Mouse (Mus musculus): ENCODE measurements around the gene Erlin1. TPM values are rescaled to one million over a fixed set of nuclear protein-coding genes. Genes with fewer than 3 reads are reported as not detected.

The Erlin1 gene
- polyA plus RNA-seq, 1 experiment from 2014 or later: 22.4 TPM

- ATAC-seq (ENCODE audit: low FRiP score): no peak
- H3K9ac ChIP-seq: no peak overlapping the region
- H3K4me3 ChIP-seq (replicated peaks): no peak overlapping the region
- H3K27me3 ChIP-seq: no peaks in the 10 kb centered on the region
- no peaks in the 10 kb centered on the region for H3K9me3 ChIP-seq
- 82% methylated on average over 15 of the region's 15 CpGs for WGBS
- H3K36me3 ChIP-seq (replicated peaks): no peaks in the 10 kb centered on the region
- H3K27ac ChIP-seq: no peak overlapping the region
- no peak overlapping the region for H3K4me2 ChIP-seq
- no peaks in the 10 kb centered on the region for H3K4me1 ChIP-seq
These were observed 60.8 kb downstream of the Erlin1 start for GRCm38 (mm10) chr19:44008784-44009183.

- no peaks in the 10 kb centered on the region for H3K9me3 ChIP-seq
- H3K4me3 ChIP-seq (replicated peaks): no peak overlapping the region
- no peaks in the 10 kb centered on the region for H3K36me3 ChIP-seq (replicated peaks)
- no peak overlapping the region for H3K4me2 ChIP-seq
- H3K4me1 ChIP-seq: no peaks in the 10 kb centered on the region
- no peak overlapping the region for H3K9ac ChIP-seq
- no peak for ATAC-seq (ENCODE audit: low FRiP score)
- 52% methylated on average over 12 of the region's 12 CpGs for WGBS
- no peaks in the 10 kb centered on the region for H3K27me3 ChIP-seq
- H3K27ac ChIP-seq: no peak overlapping the region
These were observed 62.4 kb downstream of the Erlin1 start for GRCm38 (mm10) chr19:44007186-44007585.

GRCm38 (mm10) chr19:44005025-44005424 is 64.6 kb downstream of the Erlin1 start:
- Histone ChIP-seq H3K27ac (no peak overlapping the region), H3K4me3 (replicated peaks) (no peak overlapping the region), H3K36me3 (replicated peaks) (no peaks in the 10 kb centered on the region), H3K9ac (no peak overlapping the region), H3K4me1 (no peaks in the 10 kb centered on the region), H3K4me2 (no peak overlapping the region), H3K9me3 (no peaks in the 10 kb centered on the region), H3K27me3 (no peaks in the 10 kb centered on the region)
- no peak for ATAC-seq (ENCODE audit: low FRiP score)
- 76% methylated on average over 4 of the region's 4 CpGs for WGBS

GRCm38 (mm10) chr19:44004261-44004660 is 65.3 kb downstream of the Erlin1 start:
- no peaks in the 10 kb centered on the region for H3K9me3 ChIP-seq
- no peak for ATAC-seq (ENCODE audit: low FRiP score)
- no peak overlapping the region for H3K4me2 ChIP-seq
- no peaks in the 10 kb centered on the region for H3K27me3 ChIP-seq
- WGBS: 89% methylated on average over 2 of the region's 2 CpGs
- H3K4me3 ChIP-seq (replicated peaks): no peak overlapping the region
- H3K36me3 ChIP-seq (replicated peaks): no peaks in the 10 kb centered on the region
- no peak overlapping the region for H3K27ac ChIP-seq
- H3K9ac ChIP-seq: no peak overlapping the region
- no peaks in the 10 kb centered on the region for H3K4me1 ChIP-seq

GRCm38 (mm10) chr19:44000720-44001119 is 68.9 kb downstream of the Erlin1 start:
- 76% methylated on average over 5 of the region's 5 CpGs for WGBS
- Histone ChIP-seq H3K4me1 (no peaks in the 10 kb centered on the region), H3K27me3 (no peaks in the 10 kb centered on the region), H3K9ac (no peak overlapping the region), H3K4me2 (no peak overlapping the region), H3K27ac (no peak overlapping the region), H3K36me3 (replicated peaks) (no peaks in the 10 kb centered on the region), H3K9me3 (no peaks in the 10 kb centered on the region), H3K4me3 (replicated peaks) (no peak overlapping the region)
- no peak for ATAC-seq (ENCODE audit: low FRiP score)

GRCm38 (mm10) chr19:44000061-44000460 is 69.5 kb downstream of the Erlin1 start:
- no peak overlapping the region for H3K27ac ChIP-seq

GRCm38 (mm10) chr19:43998802-43999527 is 70.6 kb downstream of the Erlin1 start:
- Histone ChIP-seq H3K9ac (no peak overlapping the region), H3K4me2 (no peak overlapping the region), H3K4me1 (no peaks in the 10 kb centered on the region), H3K27me3 (no peaks in the 10 kb centered on the region), H3K4me3 (replicated peaks) (no peak overlapping the region), H3K36me3 (replicated peaks) (no peaks in the 10 kb centered on the region), H3K9me3 (no peaks in the 10 kb centered on the region), H3K27ac (no peak overlapping the region)
- WGBS: 87% methylated on average over 11 of the region's 11 CpGs
- no peak for ATAC-seq (ENCODE audit: low FRiP score)

More at GRCm38 (mm10) chr19:44000061-44000460, 69.5 kb downstream of the Erlin1 start:
- Histone ChIP-seq H3K4me2 (no peak overlapping the region), H3K4me3 (replicated peaks) (no peak overlapping the region), H3K9ac (no peak overlapping the region), H3K36me3 (replicated peaks) (no peaks in the 10 kb centered on the region), H3K4me1 (no peaks in the 10 kb centered on the region), H3K27me3 (no peaks in the 10 kb centered on the region), H3K9me3 (no peaks in the 10 kb centered on the region)
- no peak for ATAC-seq (ENCODE audit: low FRiP score)
- WGBS: 89% methylated on average over 1 of the region's 1 CpGs

GRCm38 (mm10) chr19:43998101-43998500 is 71.5 kb downstream of the Erlin1 start:
- Histone ChIP-seq H3K36me3 (replicated peaks) (no peaks in the 10 kb centered on the region), H3K4me1 (no peaks in the 10 kb centered on the region), H3K4me2 (no peak overlapping the region), H3K27me3 (no peaks in the 10 kb centered on the region), H3K27ac (no peak overlapping the region), H3K9me3 (no peaks in the 10 kb centered on the region), H3K9ac (no peak overlapping the region), H3K4me3 (replicated peaks) (no peak overlapping the region)
- no peak for ATAC-seq (ENCODE audit: low FRiP score)
- WGBS: 91% methylated on average over 10 of the region's 10 CpGs

GRCm38 (mm10) chr19:43995427-43995826 is 74.2 kb downstream of the Erlin1 start:
- Histone ChIP-seq H3K27ac (no peak overlapping the region), H3K9ac (no peak overlapping the region), H3K4me2 (no peak overlapping the region), H3K4me1 (no peaks in the 10 kb centered on the region), H3K36me3 (replicated peaks) (no peaks in the 10 kb centered on the region), H3K9me3 (no peaks in the 10 kb centered on the region), H3K27me3 (no peaks in the 10 kb centered on the region), H3K4me3 (replicated peaks) (no peak overlapping the region)
- ATAC-seq (ENCODE audit: low FRiP score): no peak
- WGBS: 85% methylated on average over 7 of the region's 7 CpGs

GRCm38 (mm10) chr19:43992464-43992863 is 77.1 kb downstream of the Erlin1 start:
- 77% methylated on average over 4 of the region's 4 CpGs for WGBS
- ATAC-seq (ENCODE audit: low FRiP score): no peak
- Histone ChIP-seq H3K4me1 (no peaks in the 10 kb centered on the region), H3K4me3 (replicated peaks) (no peak overlapping the region), H3K9ac (no peak overlapping the region), H3K36me3 (replicated peaks) (no peaks in the 10 kb centered on the region), H3K27me3 (no peaks in the 10 kb centered on the region), H3K9me3 (no peaks in the 10 kb centered on the region), H3K4me2 (no peak overlapping the region), H3K27ac (no peak overlapping the region)

GRCm38 (mm10) chr19:43990362-43990761 is 79.2 kb downstream of the Erlin1 start:
- Histone ChIP-seq H3K9me3 (no peaks in the 10 kb centered on the region), H3K27ac (no peak overlapping the region), H3K4me2 (no peak overlapping the region), H3K4me1 (peaks cover 7% of the 10 kb centered on the region), H3K36me3 (replicated peaks) (no peaks in the 10 kb centered on the region), H3K9ac (no peak overlapping the region), H3K4me3 (replicated peaks) (no peak overlapping the region), H3K27me3 (peaks cover 12% of the 10 kb centered on the region)
- WGBS: 84% methylated on average over 8 of the region's 8 CpGs
- ATAC-seq (ENCODE audit: low FRiP score): no peak

- Histone ChIP-seq H3K4me3 (replicated peaks) (peak within 1 kb of the TSS; percentile 15; the same call in 1 of the 2 replicates), H3K9ac (no peak within 1 kb of the TSS), H3K27me3 (peaks cover 12% of the 10 kb centered on the region), H3K4me2 (peak within 1 kb of the TSS; percentile 40), H3K36me3 (replicated peaks) (no peaks in the 10 kb centered on the region), H3K4me1 (peaks cover 7% of the 10 kb centered on the region), H3K9me3 (no peaks in the 10 kb centered on the region), H3K27ac (no peak within 1 kb of the TSS)
- 22% methylated on average over 30 of the region's 30 CpGs for WGBS
- ATAC-seq (ENCODE audit: low FRiP score): no peak
These were observed 83.4 kb downstream of the Erlin1 start, which contains the start of gene Cpn1 for GRCm38 (mm10) chr19:43986069-43986794. Gene Cpn1 (minus strand): TSS chr19:43986556.
